Mouse (Mus musculus): Measurements from ENCODE around the gene Gm49342. TPM values are rescaled to one million over a fixed set of nuclear protein-coding genes. Genes with fewer than 3 reads are reported as not detected.
"Not testable (repeated sequence)": the region's sequence is repeated elsewhere in the genome, so short reads cannot be mapped to it uniquely, and the experiment has no call there.

Gene Gm49342
- total RNA-seq, 1 experiment, result 26.2 TPM

GRCm38 (mm10) chr14:50908126-50908525 lies 36.2 kb upstream of the Gm49342 start:
- Histone ChIP-seq H3K9me3 (ENCODE audit: control insufficient read depth, insufficient read depth, low read depth, low read length) (no peaks in the 10 kb centered on the region), H3K36me3 (ENCODE audit: control insufficient read depth, insufficient read depth, low read length, poor library complexity, severe bottlenecking) (no peaks in the 10 kb centered on the region; the same call in 1 of the 2 replicates), H3K27ac (ENCODE audit: insufficient read depth, low read depth, low read length, poor library complexity, severe bottlenecking) (no peak overlapping the region), H3K4me1 (ENCODE audit: control insufficient read depth in 2 of 2, insufficient read depth in 2 of 2, low read length in 2 of 2, poor library complexity in 1 of 2) (peaks cover 2 to 5% of the 10 kb centered on the region in 2 experiments; a peak in 2 of 4 replicates), H3K4me3 (ENCODE audit: insufficient read depth in 1 of 2, low read depth in 1 of 2, low read length in 2 of 2, poor library complexity in 1 of 2, severe bottlenecking in 1 of 2) (no peak overlapping the region), H3K9ac (ENCODE audit: insufficient read depth, low read depth, low read length, poor library complexity, severe bottlenecking) (no peak overlapping the region)
- TF ChIP-seq HCFC1 (IDR thresholded peaks at IDR 0.05; ENCODE audit: borderline replicate concordance, insufficient read depth, low read length), result no peak
- TF ChIP-seq ZNF384 (IDR thresholded peaks at IDR 0.05; ENCODE audit: low read depth, low read length), result no peak
- no peak for TF ChIP-seq CHD2 (IDR thresholded peaks at IDR 0.05; ENCODE audit: low read depth, low read length)
- TF ChIP-seq MAFK (IDR thresholded peaks at IDR 0.05; ENCODE audit: insufficient read depth, low read depth, low read length), result no peak
- no peak for TF ChIP-seq ZC3H11A (IDR thresholded peaks at IDR 0.05; ENCODE audit: borderline replicate concordance, low read depth, low read length)
- DNase-seq (ENCODE audit: low read depth, low spot score), result no peak
- in situ Hi-C loops (cut with MboI; ENCODE audit: low sequenced_read_pairs in 2 of 2, unreplicated experiment in 2 of 2), result no loop called here

- no peak for DNase-seq (ENCODE audit: low read depth, low spot score)
- Histone ChIP-seq H3K27ac (ENCODE audit: insufficient read depth, low read depth, low read length, poor library complexity, severe bottlenecking) (no peak overlapping the region), H3K9me3 (ENCODE audit: control insufficient read depth, insufficient read depth, low read depth, low read length) (no peaks in the 10 kb centered on the region), H3K36me3 (ENCODE audit: control insufficient read depth, insufficient read depth, low read length, poor library complexity, severe bottlenecking) (peaks cover 10% of the 10 kb centered on the region), H3K4me3 (ENCODE audit: insufficient read depth in 1 of 2, low read depth in 1 of 2, low read length in 2 of 2, poor library complexity in 1 of 2, severe bottlenecking in 1 of 2) (no peak overlapping the region), H3K9ac (ENCODE audit: insufficient read depth, low read depth, low read length, poor library complexity, severe bottlenecking) (no peak overlapping the region), H3K4me1 (ENCODE audit: control insufficient read depth in 2 of 2, insufficient read depth in 2 of 2, low read length in 2 of 2, poor library complexity in 1 of 2) (peaks cover 2 to 8% of the 10 kb centered on the region in 2 experiments; a peak in 2 of 4 replicates)
- TF ChIP-seq MAFK (IDR thresholded peaks at IDR 0.05; ENCODE audit: insufficient read depth, low read depth, low read length) (no peak), HCFC1 (IDR thresholded peaks at IDR 0.05; ENCODE audit: borderline replicate concordance, insufficient read depth, low read length) (no peak), ZNF384 (IDR thresholded peaks at IDR 0.05; ENCODE audit: low read depth, low read length) (no peak), ZC3H11A (IDR thresholded peaks at IDR 0.05; ENCODE audit: borderline replicate concordance, low read depth, low read length) (no peak), CHD2 (IDR thresholded peaks at IDR 0.05; ENCODE audit: low read depth, low read length) (no peak)
- in situ Hi-C loops (cut with MboI; ENCODE audit: low sequenced_read_pairs in 2 of 2, unreplicated experiment in 2 of 2), result no loop called here
Measured at GRCm38 (mm10) chr14:50911356-50911755, 33.0 kb upstream of the Gm49342 start.

GRCm38 (mm10) chr14:50923437-50923836 lies 20.9 kb upstream of the Gm49342 start:
- H3K27ac ChIP-seq (ENCODE audit: insufficient read depth, low read depth, low read length, poor library complexity, severe bottlenecking); DNase-seq (ENCODE audit: low read depth, low spot score); in situ Hi-C loops (cut with MboI; ENCODE audit: low sequenced_read_pairs in 2 of 2, unreplicated experiment in 2 of 2); H3K4me1 ChIP-seq (ENCODE audit: control insufficient read depth in 2 of 2, insufficient read depth in 2 of 2, low read length in 2 of 2, poor library complexity in 1 of 2); H3K9me3 ChIP-seq (ENCODE audit: control insufficient read depth, insufficient read depth, low read depth, low read length): not testable (repeated sequence)
- H3K9ac ChIP-seq (ENCODE audit: insufficient read depth, low read depth, low read length, poor library complexity, severe bottlenecking), result peak overlapping the region; percentile 87; the same call in 1 of the 2 replicates
- peaks cover 27% of the 10 kb centered on the region for H3K36me3 ChIP-seq (ENCODE audit: control insufficient read depth, insufficient read depth, low read length, poor library complexity, severe bottlenecking)
- peak overlapping the region; percentile 72 to 80 for H3K4me3 ChIP-seq (ENCODE audit: insufficient read depth in 1 of 2, low read depth in 1 of 2, low read length in 2 of 2, poor library complexity in 1 of 2, severe bottlenecking in 1 of 2)

DNA sequence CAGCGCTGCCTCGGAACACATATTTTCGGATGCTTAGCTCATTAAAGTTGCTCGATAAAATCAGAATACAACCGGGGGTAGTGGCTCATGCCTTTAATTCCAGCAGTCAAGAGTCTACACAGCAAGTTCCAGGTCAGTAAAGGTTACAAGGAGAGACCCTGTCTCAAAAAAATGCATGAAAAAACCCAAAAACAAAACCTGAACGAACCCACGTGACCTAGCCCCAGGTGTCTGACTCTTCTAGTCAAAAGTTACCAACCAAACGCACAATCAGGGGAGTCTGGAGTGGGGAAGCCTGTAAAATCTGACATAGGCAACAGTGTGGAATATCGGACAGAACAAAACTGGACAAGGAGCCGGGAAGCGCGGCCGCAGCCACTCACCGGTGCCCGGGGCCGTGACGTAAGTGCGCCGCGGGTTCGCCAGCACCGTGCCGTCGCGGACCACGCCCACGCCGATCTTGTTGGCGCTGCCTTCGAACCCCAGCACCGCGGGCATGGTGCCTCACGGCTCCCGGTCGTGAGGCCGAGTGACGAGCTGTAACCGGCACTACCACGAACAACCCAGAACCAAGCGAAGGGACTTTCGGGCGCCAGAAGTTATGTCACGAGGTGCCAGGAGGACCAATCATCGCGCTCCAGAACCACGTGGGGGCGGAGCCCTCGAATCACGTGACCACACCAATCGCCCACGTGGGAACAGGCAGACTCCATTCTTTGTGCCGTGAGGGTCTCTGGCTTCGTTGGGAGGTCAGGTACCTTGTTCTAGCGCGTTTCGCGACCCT lies 19.8 kb upstream of the Gm49342 start, which contains the start of the genes Osgep and Apex1:
Gene Osgep (minus strand): TSS at position 613 of the 784 bp plus-strand sequence.
Gene Apex1 (plus strand): TSS at position 688 of the 784 bp plus-strand sequence.
- TF ChIP-seq MAFK (IDR thresholded peaks at IDR 0.05; ENCODE audit: insufficient read depth, low read depth, low read length), result no peak
- 0 out of 2 replicates have a peak, but pooled peaks have one; percentile 43 for TF ChIP-seq HCFC1 (IDR thresholded peaks at IDR 0.05; ENCODE audit: borderline replicate concordance, insufficient read depth, low read length)
- Histone ChIP-seq H3K27ac (ENCODE audit: insufficient read depth, low read depth, low read length, poor library complexity, severe bottlenecking) (peak within 1 kb of the TSS; percentile 82), H3K4me1 (ENCODE audit: control insufficient read depth in 2 of 2, insufficient read depth in 2 of 2, low read length in 2 of 2, poor library complexity in 1 of 2) (peaks cover 0 to 4% of the 10 kb centered on the region in 2 experiments; a peak in 2 of 4 replicates), H3K9ac (ENCODE audit: insufficient read depth, low read depth, low read length, poor library complexity, severe bottlenecking) (peak within 1 kb of the TSS; percentile 87), H3K9me3 (ENCODE audit: control insufficient read depth, insufficient read depth, low read depth, low read length) (no peaks in the 10 kb centered on the region), H3K36me3 (ENCODE audit: control insufficient read depth, insufficient read depth, low read length, poor library complexity, severe bottlenecking) (peaks cover 36% of the 10 kb centered on the region), H3K4me3 (ENCODE audit: insufficient read depth in 1 of 2, low read depth in 1 of 2, low read length in 2 of 2, poor library complexity in 1 of 2, severe bottlenecking in 1 of 2) (peak within 1 kb of the TSS; percentile 72 to 80)
- in situ Hi-C loops (cut with MboI; ENCODE audit: low sequenced_read_pairs in 2 of 2, unreplicated experiment in 2 of 2), result no loop called here
- DNase-seq (ENCODE audit: low read depth, low spot score), result peak; percentile 97
